Mouse (Mus musculus) liver, adult 2 months (tissue): Measurements from ENCODE around the gene Gramd1b. TPM values are rescaled to one million over a fixed set of nuclear protein-coding genes. Genes with fewer than 3 reads are reported as not detected.

ENCODE experiments used
- DNase-seq: peaks from one replicate; pipeline ENCODE4 v3.0.0-alpha.2; 2011; ENCODE audit warnings: low read depth, low spot score; ENCODE audit errors: extremely low read depth
- H3K27ac ChIP-seq: fragments of 200-500 bp; replicated peaks from 2 replicates; pipeline ENCODE4 v1.5.1; 2012; ENCODE audit warnings: low read depth, mild to moderate bottlenecking, control low read depth, inconsistent platforms, low read length; ENCODE audit not compliant: insufficient read depth
- H3K27me3 ChIP-seq: fragments of 200-500 bp; 2 replicates; pipeline ENCODE4 v1.6.1; 2012; ENCODE audit warnings: mild to moderate bottlenecking, moderate library complexity, low read length, inconsistent platforms; ENCODE audit not compliant: control insufficient read depth, insufficient read depth
- H3K36me3 ChIP-seq: fragments of 200-500 bp; 2 replicates; pipeline ENCODE4 v1.6.1; 2012; ENCODE audit warnings: low read length, inconsistent platforms; ENCODE audit not compliant: control insufficient read depth, insufficient read depth
- H3K4me1 ChIP-seq: fragments of 200-500 bp; 2 replicates; pipeline ENCODE4 v1.6.1; 2011; ENCODE audit warnings: low read length; ENCODE audit not compliant: control insufficient read depth, insufficient read depth
- H3K4me3 ChIP-seq: fragments of 200-500 bp; 2 replicates; pipeline ENCODE4 v1.5.1; 2011; ENCODE audit warnings: low read depth, mild to moderate bottlenecking, control low read depth, low read length, moderate library complexity; ENCODE audit not compliant: insufficient read depth
- H3K79me2 ChIP-seq: fragments of 200-500 bp; 2 replicates; pipeline ENCODE4 v1.6.1; 2012; ENCODE audit warnings: inconsistent platforms, mild to moderate bottlenecking, low read length, moderate library complexity; ENCODE audit not compliant: control insufficient read depth, insufficient read depth
- H3K9ac ChIP-seq: fragments of 200-500 bp; 2 replicates; pipeline ENCODE4 v1.6.1; 2012; ENCODE audit warnings: low read depth, mild to moderate bottlenecking, control low read depth, inconsistent platforms, low read length
- CTCF ChIP-seq: fragments of 200-500 bp; IDR thresholded peaks from 2 replicates; pipeline ENCODE4 v1.5.1; 2011; ENCODE audit warnings: low read depth, low read length, control low read depth
- POLR2A ChIP-seq: fragments of 200-500 bp; IDR thresholded peaks from 2 replicates; pipeline ENCODE4 v1.6.1; 2011; ENCODE audit warnings: low read length, control low read depth; ENCODE audit not compliant: insufficient read depth; ENCODE audit errors: extremely low read depth
- WGBS: fragments of 180-500 bp; shearing (Covaris S2); methylation state at CpG from one replicate; pipeline ENCODE4 v1.1.7; 2018; 5-methylcytosine and 5-hydroxymethylcytosine counted together
- polyA plus RNA-seq: library from polyadenylated mRNA; depleted of rRNA; stranded (reverse); fragments of >200 nt; gene quantifications from 2 replicates; pipeline ENCODE4 v1.2.3, GENCODE M21; 2012
- total RNA-seq: library from RNA; depleted of rRNA; stranded (reverse); fragments of >200 nt; gene quantifications from 2 replicates; pipeline ENCODE4 v1.2.3, GENCODE M21; 2014

The Gramd1b gene
- total and polyA plus RNA-seq, 2 experiments = 1.2 to 2.0 TPM

- no peak for DNase-seq
- H3K27ac ChIP-seq = no peak overlapping the region
- no peaks in the 10 kb centered on the region for H3K4me1 ChIP-seq
- H3K4me3 ChIP-seq = no peak overlapping the region
- no peaks in the 10 kb centered on the region for H3K27me3 ChIP-seq
- H3K9ac ChIP-seq = no peak overlapping the region
- no peak for TF ChIP-seq POLR2A
- H3K79me2 ChIP-seq = no peaks in the 10 kb centered on the region
- H3K36me3 ChIP-seq = no peaks in the 10 kb centered on the region
- 92% methylated on average over 6 of the region's 6 CpGs for WGBS
Measured at GRCm38 (mm10) chr9:40374533-40374971, 156.6 kb downstream of the Gramd1b start.

- no peak for DNase-seq
- Histone ChIP-seq H3K4me1 (no peaks in the 10 kb centered on the region), H3K27ac (no peak overlapping the region), H3K36me3 (no peaks in the 10 kb centered on the region), H3K4me3 (no peak overlapping the region), H3K27me3 (no peaks in the 10 kb centered on the region), H3K79me2 (no peaks in the 10 kb centered on the region), H3K9ac (no peak overlapping the region)
- 89% methylated on average over 11 of the region's 11 CpGs for WGBS
- TF ChIP-seq CTCF = no peak
- TF ChIP-seq POLR2A = no peak
Measured at GRCm38 (mm10) chr9:40374052-40374451, 157.1 kb downstream of the Gramd1b start.

GRCm38 (mm10) chr9:40370151-40370550 is 161.0 kb downstream of the Gramd1b start:
- H3K27ac ChIP-seq = no peak overlapping the region
- no peak for DNase-seq
- no peak overlapping the region for H3K9ac ChIP-seq
- H3K4me1 ChIP-seq = no peaks in the 10 kb centered on the region
- H3K36me3 ChIP-seq = no peaks in the 10 kb centered on the region
- no peak for TF ChIP-seq POLR2A
- no peak for TF ChIP-seq CTCF
- no peaks in the 10 kb centered on the region for H3K27me3 ChIP-seq
- H3K4me3 ChIP-seq = no peak overlapping the region
- WGBS = 47% methylated on average over 4 of the region's 4 CpGs
- H3K79me2 ChIP-seq = no peaks in the 10 kb centered on the region

- no peaks in the 10 kb centered on the region for H3K27me3 ChIP-seq
- 91% methylated on average over 8 of the region's 8 CpGs for WGBS
- H3K36me3 ChIP-seq = no peaks in the 10 kb centered on the region
- H3K79me2 ChIP-seq = no peaks in the 10 kb centered on the region
- H3K4me1 ChIP-seq = no peaks in the 10 kb centered on the region
- H3K27ac ChIP-seq = no peak overlapping the region
- H3K9ac ChIP-seq = no peak overlapping the region
- TF ChIP-seq CTCF (no peak), POLR2A (no peak)
- no peak overlapping the region for H3K4me3 ChIP-seq
- no peak for DNase-seq
Measured at GRCm38 (mm10) chr9:40366795-40367194, 164.4 kb downstream of the Gramd1b start.

DNA sequence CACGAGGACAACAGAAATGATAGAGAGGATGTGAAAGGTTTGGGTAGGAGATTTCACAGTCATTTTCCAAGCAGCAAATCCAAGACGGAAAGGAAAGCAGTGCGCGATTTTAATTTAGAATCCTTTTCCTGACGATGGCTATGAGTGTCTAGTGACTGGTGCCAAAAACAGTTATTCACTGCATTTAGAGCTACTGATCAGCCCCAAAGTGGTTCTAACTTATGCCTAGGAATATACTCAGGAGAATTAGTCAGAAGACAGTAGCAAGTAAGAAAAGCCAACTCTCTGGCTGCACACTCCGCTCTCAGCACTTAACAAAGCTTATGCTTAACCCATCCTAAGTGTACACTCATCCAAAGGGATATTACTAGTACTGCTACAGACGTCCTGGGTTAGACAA is 166.9 kb downstream of the Gramd1b start:
- H3K9ac ChIP-seq = no peak overlapping the region
- no peak for DNase-seq
- TF ChIP-seq POLR2A = no peak
- no peak for TF ChIP-seq CTCF
- 82% methylated on average over 7 of the region's 7 CpGs for WGBS
- H3K79me2 ChIP-seq = no peaks in the 10 kb centered on the region
- H3K36me3 ChIP-seq = no peaks in the 10 kb centered on the region
- H3K27me3 ChIP-seq = no peaks in the 10 kb centered on the region
- no peaks in the 10 kb centered on the region for H3K4me1 ChIP-seq
- no peak overlapping the region for H3K4me3 ChIP-seq
- H3K27ac ChIP-seq = no peak overlapping the region

DNA sequence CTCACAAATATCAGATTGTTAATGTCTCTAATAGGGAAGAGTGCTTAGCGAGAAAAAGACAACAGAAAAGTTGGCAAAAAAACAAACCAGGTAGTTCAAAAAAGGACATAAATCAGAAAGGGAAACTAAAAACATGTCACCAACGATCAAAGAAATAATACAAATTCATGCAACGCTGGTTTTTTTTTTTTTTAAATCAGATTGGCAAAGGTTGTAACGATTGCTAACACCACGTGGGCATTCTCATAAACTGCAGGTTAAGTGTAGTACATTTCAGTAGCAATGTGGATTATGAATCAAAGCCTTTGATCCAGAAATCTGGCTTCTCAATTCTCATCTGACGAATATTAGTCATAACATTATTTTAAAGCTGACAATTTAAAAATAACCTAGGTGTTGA is 169.2 kb downstream of the Gramd1b start:
- Histone ChIP-seq H3K4me1 (no peaks in the 10 kb centered on the region), H3K27me3 (no peaks in the 10 kb centered on the region), H3K9ac (no peak overlapping the region), H3K79me2 (no peaks in the 10 kb centered on the region), H3K27ac (no peak overlapping the region), H3K4me3 (no peak overlapping the region), H3K36me3 (no peaks in the 10 kb centered on the region)
- TF ChIP-seq CTCF (no peak), POLR2A (no peak)
- no peak for DNase-seq
- 87% methylated on average over 6 of the region's 6 CpGs for WGBS
